ENCODE assay signal across 8 mouse cellular contexts in the genomic region with DNA sequence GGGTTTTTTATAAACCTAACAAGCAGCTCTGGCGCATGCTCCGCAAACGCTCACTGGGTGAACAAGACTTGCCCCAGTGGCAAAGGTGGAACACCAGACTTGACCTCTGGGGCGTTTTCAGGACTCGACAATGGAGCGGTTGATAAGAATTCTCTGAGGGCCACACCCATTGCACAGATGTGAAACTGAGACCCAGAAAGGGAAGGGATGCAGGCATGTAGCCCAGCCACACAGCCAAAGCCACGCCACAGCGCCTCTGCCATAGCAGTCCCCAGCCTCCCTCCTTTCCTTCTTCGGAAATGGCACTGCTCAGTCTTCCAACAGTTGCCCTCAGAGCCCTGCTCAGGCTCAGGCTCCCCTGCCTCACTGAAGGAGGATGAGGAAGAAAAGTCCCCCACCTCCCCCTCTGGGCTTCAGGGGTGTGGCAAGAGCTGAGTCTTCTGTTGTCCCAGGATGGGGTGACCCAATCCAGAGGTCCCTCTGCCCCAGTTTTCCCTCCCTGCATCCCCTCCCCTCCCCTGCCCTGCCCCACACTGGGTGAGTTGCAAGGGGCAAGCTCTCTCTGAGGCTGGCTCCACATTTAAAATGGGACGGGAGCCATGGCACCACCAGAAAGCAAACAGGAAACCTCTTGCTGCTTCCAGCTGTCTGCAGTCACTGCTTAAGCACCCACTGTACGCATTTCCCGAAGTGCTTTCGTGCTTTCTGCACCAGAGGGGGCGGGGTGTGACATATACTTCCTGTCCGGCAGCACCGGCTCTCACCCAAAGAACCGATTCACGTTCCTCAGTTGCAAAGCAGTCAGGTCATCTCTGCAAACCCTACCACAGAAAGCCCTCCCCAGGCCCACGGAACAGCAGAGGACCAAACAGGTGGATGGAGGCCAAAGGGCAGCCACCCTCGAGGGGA.
A peak's percentile ranks its signal among the peaks of the same experiment; 100 is the strongest.
DNase-seq lines count a peak whose midpoint lies in the region; ATAC-seq and TF ChIP-seq lines count a peak whose summit lies in the region.

No protein-coding gene starts in this region.

- H3K9ac ChIP-seq in intestine, embryonic 15.5 days: peak overlapping the region; percentile 31; the same call in 1 of the 2 replicates
- no peak overlapping the region for H3K9ac ChIP-seq in liver, postnatal 0 days (replicated peaks)
- H3K9ac ChIP-seq in neural tube, embryonic 12.5 days: peak overlapping the region; percentile 29; the same call in 1 of the 2 replicates

- H3K27me3 ChIP-seq in testis, adult 2 months (ENCODE audit: control insufficient read depth, insufficient read depth, low read length): no peaks in the 10 kb centered on the region
- H3K27me3 ChIP-seq in intestine, embryonic 15.5 days (replicated peaks): no peaks in the 10 kb centered on the region
- H3K27me3 ChIP-seq in liver, postnatal 0 days (ENCODE audit: insufficient read depth, low read length): no peaks in the 10 kb centered on the region
- no peaks in the 10 kb centered on the region for H3K27me3 ChIP-seq in neural tube, embryonic 12.5 days (replicated peaks)

- 0 out of 2 replicates have a peak overlapping the region, but pooled peaks have one; percentile 30 for H3K27ac ChIP-seq in testis, adult 2 months (ENCODE audit: control insufficient read depth, insufficient read depth, low read depth, low read length)
- H3K27ac ChIP-seq in intestine, embryonic 15.5 days: peak overlapping the region; percentile 93
- H3K27ac ChIP-seq in liver, postnatal 0 days (ENCODE audit: low read depth): peak overlapping the region; percentile 9; the same call in 1 of the 2 replicates
- H3K27ac ChIP-seq in neural tube, embryonic 12.5 days: no peak overlapping the region

- no peaks in the 10 kb centered on the region; the same call in 1 of the 2 replicates for H3K4me1 ChIP-seq in testis, adult 2 months (ENCODE audit: control insufficient read depth, insufficient read depth, low read length)
- peaks cover 25% of the 10 kb centered on the region for H3K4me1 ChIP-seq in intestine, embryonic 15.5 days (replicated peaks)
- peaks cover 11% of the 10 kb centered on the region for H3K4me1 ChIP-seq in liver, postnatal 0 days (ENCODE audit: insufficient read depth)
- peaks cover 23% of the 10 kb centered on the region for H3K4me1 ChIP-seq in neural tube, embryonic 12.5 days

- DNase-seq in testis, postnatal 10 days (ENCODE audit: low spot score): no peak
- peak; percentile 52 for DNase-seq in liver, postnatal 0 days
- DNase-seq in cerebellum, postnatal 10 days: no peak
- DNase-seq in cerebellum, postnatal 36 days: no peak

- 20% methylated on average over 20 of the region's 20 CpGs for WGBS in intestine, embryonic 15.5 days
- 20% methylated on average over 20 of the region's 20 CpGs for WGBS in liver, postnatal 0 days (ENCODE audit: insufficient replicate concordance)
- 45% methylated on average over 20 of the region's 20 CpGs for WGBS in neural tube, embryonic 12.5 days

- H3K4me3 ChIP-seq in testis, adult 2 months (ENCODE audit: control insufficient read depth, low read depth, low read length): no peak overlapping the region
- peak overlapping the region; percentile 29 for H3K4me3 ChIP-seq in intestine, embryonic 15.5 days (replicated peaks)
- H3K4me3 ChIP-seq in liver, postnatal 0 days (ENCODE audit: low read depth, low read length): peak overlapping the region; percentile 21
- H3K4me3 ChIP-seq in neural tube, embryonic 12.5 days: no peak overlapping the region

- no peaks in the 10 kb centered on the region for H3K36me3 ChIP-seq in testis, adult 2 months (ENCODE audit: control insufficient read depth, insufficient read depth, low read length)
- H3K36me3 ChIP-seq in intestine, embryonic 15.5 days: no peaks in the 10 kb centered on the region
- H3K36me3 ChIP-seq in liver, postnatal 0 days (replicated peaks; ENCODE audit: insufficient read depth, low read length): no peaks in the 10 kb centered on the region
- H3K36me3 ChIP-seq in neural tube, embryonic 12.5 days: no peaks in the 10 kb centered on the region

- no peak for TF ChIP-seq CTCF in testis, adult 2 months (IDR thresholded peaks at IDR 0.05; ENCODE audit: control insufficient read depth, insufficient read depth, insufficient replicate concordance, low read depth, low read length)
- TF ChIP-seq CTCF in liver, postnatal 0 days (IDR thresholded peaks at IDR 0.05; ENCODE audit: low read depth): no peak

- H3K9me3 ChIP-seq in intestine, embryonic 15.5 days: no peaks in the 10 kb centered on the region
- no peaks in the 10 kb centered on the region for H3K9me3 ChIP-seq in liver, postnatal 0 days (ENCODE audit: low read length)
- no peaks in the 10 kb centered on the region for H3K9me3 ChIP-seq in neural tube, embryonic 12.5 days

- TF ChIP-seq POLR2A in testis, adult 2 months (IDR thresholded peaks at IDR 0.05; ENCODE audit: control insufficient read depth, low read depth, low read length): no peak

- ATAC-seq in granulocyte monocyte progenitor cell, adult 5-6 weeks (replicated peaks; ENCODE audit: poor library complexity, severe bottlenecking): peak; percentile 73
- ATAC-seq in intestine, embryonic 15.5 days: peak; percentile 78
- ATAC-seq in liver, postnatal 0 days: no peak; the same call in 1 of the 2 replicates
- ATAC-seq in neural tube, embryonic 12.5 days (ENCODE audit: low FRiP score, low read depth): no peak; the same call in 1 of the 2 replicates

- H3K4me2 ChIP-seq in intestine, embryonic 15.5 days (replicated peaks): peak overlapping the region; percentile 61
- H3K4me2 ChIP-seq in liver, postnatal 0 days (ENCODE audit: low read depth, low read length): peak overlapping the region; percentile 52
- peak overlapping the region; percentile 50 for H3K4me2 ChIP-seq in neural tube, embryonic 12.5 days (replicated peaks)

- no peak for TF ChIP-seq EP300 in liver, postnatal 0 days (IDR thresholded peaks at IDR 0.05; ENCODE audit: low read depth)

Comparison
In these comparisons a context has a peak if more than half of its experiments do, and no peak if none do; other contexts are left out.
1. H3K4me3 ChIP-seq: peak in intestine, embryonic 15.5 days (single experiment) and liver, postnatal 0 days (single experiment); none in testis, adult 2 months (single experiment) and neural tube, embryonic 12.5 days (single experiment).
2. ATAC-seq: peak in granulocyte monocyte progenitor cell, adult 5-6 weeks (single experiment) and intestine, embryonic 15.5 days (single experiment); none in liver, postnatal 0 days (single experiment) and neural tube, embryonic 12.5 days (single experiment).
3. Peak in every context shown above with its lines, with median percentiles within 50 percentile points of each other: H3K4me2 ChIP-seq.